Mouse (Mus musculus) effector memory CD4-positive, alpha-beta T cell, adult 7 months (primary cell): ENCODE measurements around the gene Chrm4. TPM values are rescaled to one million over a fixed set of nuclear protein-coding genes. Genes with fewer than 3 reads are reported as not detected.

ENCODE experiments used
- polyA plus RNA-seq: library from polyadenylated mRNA; unstranded; fragments of 100-300 nt; shearing (Covaris generic); gene quantifications from one replicate; pipeline ENCODE4 v1.2.1, GENCODE M21; 2017

Chrm4 gene
- 0.88 TPM for polyA plus RNA-seq

GRCm38 (mm10) chr2:91926949-91927348, at the start of gene Chrm4:
Gene Chrm4, plus strand, starts transcription at chr2:91927249.

GRCm38 (mm10) chr2:91932160-91932711, 5.2 kb downstream of the Chrm4 start, which contains the start of gene Mdk:
Gene Mdk, minus strand, starts transcription at chr2:91932297.

GRCm38 (mm10) chr2:91945483-91945882, 18.4 kb downstream of the Chrm4 start, which contains the start of gene Gm9821:
Gene Gm9821, plus strand, starts transcription at chr2:91945703.

GRCm38 (mm10) chr2:91975581-91976541, 48.8 kb downstream of the Chrm4 start, which contains the start of gene Dgkz:
Gene Dgkz, minus strand, starts transcription at chr2:91975864.

Other genes with a start within 250 kb of the Chrm4 start
- gene Atg13, start 216.7 kb upstream of the Chrm4 start, polyA plus RNA-seq: 48.5 TPM
- 5.2 TPM for gene Harbi1, start 216.4 kb upstream of the Chrm4 start, polyA plus RNA-seq
- 39.2 TPM for gene Ambra1, start 197.1 kb upstream of the Chrm4 start, polyA plus RNA-seq
- 0.69 TPM for gene Mdk, start 5.0 kb downstream of the Chrm4 start, polyA plus RNA-seq
- not detected for gene Gm9821, start 18.5 kb downstream of the Chrm4 start, polyA plus RNA-seq
- 200 TPM for gene Dgkz, start 48.6 kb downstream of the Chrm4 start, polyA plus RNA-seq
- 0.43 TPM for gene Creb3l1, start 97.3 kb downstream of the Chrm4 start, polyA plus RNA-seq
- gene Phf21a, start 165.9 kb downstream of the Chrm4 start, polyA plus RNA-seq: 43.4 TPM